In the genomic region with DNA sequence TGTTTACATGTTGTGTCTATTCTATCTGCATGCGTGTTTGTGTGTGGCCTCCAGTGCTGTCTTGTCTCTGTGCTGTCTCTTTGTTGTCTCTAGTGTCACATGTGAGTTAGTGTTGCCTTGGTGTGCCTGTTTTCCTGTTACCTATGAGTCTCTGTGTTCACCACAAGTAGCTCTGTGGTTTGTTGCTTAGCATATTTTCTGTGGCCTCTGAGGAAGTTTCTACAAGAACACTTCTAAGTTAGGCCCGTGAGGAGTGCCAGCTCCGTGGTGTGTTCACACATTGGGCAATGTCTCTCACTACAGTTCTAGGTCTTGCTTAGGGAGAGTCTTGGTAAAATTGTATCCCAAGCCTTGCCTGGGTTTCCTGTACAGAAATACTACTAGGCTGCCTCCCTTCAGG, we compare ENCODE assay signal across 15 mouse cellular contexts. TPM values are rescaled to one million over a fixed set of nuclear protein-coding genes. Genes with fewer than 3 reads are reported as not detected.
DNase-seq lines count a peak whose midpoint lies in the region; ATAC-seq and TF ChIP-seq lines count a peak whose summit lies in the region.
"Had no signal": no experiment of that assay in that cellular context is flagged by ENCODE, and none has a peak within 500 bp of the region (broad histone marks: within the 10 kb centered on the region; RNA-seq: fewer than 3 reads in every experiment).

No protein-coding gene starts in this region.

- DNase-seq in lung, postnatal 0 days (ENCODE audit: low spot score), result peak; percentile 66
- DNase-seq in lung, adult 2 months, result no peak
- DNase-seq in Muller cell, postnatal 12 days (ENCODE audit: inconsistent ontology term), result no peak
- DNase-seq in forebrain, embryonic 10.5 days (ENCODE audit: extremely low spot score, low spot score), result no peak
- DNase-seq in left cerebral cortex, postnatal 14 days (ENCODE audit: low spot score in 2 of 2), result no peak
- DNase-seq: cerebellum, adult 18-20 months; spleen, adult 18-20 months had no signal

- no peak overlapping the region for H3K4me3 ChIP-seq in lung, postnatal 0 days (ENCODE audit: low read depth, low read length)
- no peak overlapping the region for H3K4me3 ChIP-seq in lung, adult 2 months (replicated peaks; ENCODE audit: extremely low read depth, low read depth, low read length)
- H3K4me3 ChIP-seq in forebrain, embryonic 10.5 days, result no peak overlapping the region

- no peak overlapping the region for H3K27ac ChIP-seq in lung, postnatal 0 days (ENCODE audit: low read length)
- H3K27ac ChIP-seq in forebrain, embryonic 10.5 days, result no peak overlapping the region
- H3K27ac ChIP-seq: liver, embryonic 14.5 days had no signal

- TF ChIP-seq EP300 in lung, postnatal 0 days (IDR thresholded peaks at IDR 0.05), result no peak

- H3K4me2 ChIP-seq in lung, postnatal 0 days (replicated peaks; ENCODE audit: low read depth, low read length), result no peak overlapping the region

- H3K9ac ChIP-seq in lung, postnatal 0 days (replicated peaks; ENCODE audit: low read depth), result no peak overlapping the region
- H3K9ac ChIP-seq: liver, embryonic 14.5 days had no signal

- TF ChIP-seq CTCF in lung, postnatal 0 days (IDR thresholded peaks at IDR 0.05), result no peak
- no peak for TF ChIP-seq CTCF in lung, adult 2 months (IDR thresholded peaks at IDR 0.05; ENCODE audit: insufficient read depth, low read length)

- ATAC-seq in lung, postnatal 0 days, result peak; percentile 68
- peak; percentile 86 for ATAC-seq in activated CD4-positive, CD25-positive, alpha-beta regulatory T cell, adult 4 months
- ATAC-seq in megakaryocyte progenitor cell, adult 5-6 weeks (replicated peaks; ENCODE audit: poor library complexity), result peak; percentile 62
- ATAC-seq: intestine, postnatal 0 days had no signal

- H3K9me3 ChIP-seq in lung, postnatal 0 days (ENCODE audit: low read length), result no peaks in the 10 kb centered on the region
- no peaks in the 10 kb centered on the region for H3K9me3 ChIP-seq in forebrain, embryonic 10.5 days

- no peaks in the 10 kb centered on the region for H3K27me3 ChIP-seq in lung, postnatal 0 days (replicated peaks; ENCODE audit: insufficient read depth, low read length)
- peaks cover 35% of the 10 kb centered on the region for H3K27me3 ChIP-seq in forebrain, embryonic 10.5 days (ENCODE audit: poor library complexity, severe bottlenecking)

- 62% methylated on average over 3 of the region's 3 CpGs for WGBS in lung, postnatal 0 days
- WGBS in lung, adult 2 months, result 58% methylated on average over 3 of the region's 3 CpGs
- WGBS in forebrain, embryonic 10.5 days, result 86% methylated on average over 3 of the region's 3 CpGs

- intact Hi-C loops in left cerebral cortex, postnatal 14 days (cut with DNase I), result no loop called here

- no peaks in the 10 kb centered on the region for H3K36me3 ChIP-seq in lung, postnatal 0 days (ENCODE audit: insufficient read depth, low read length)
- no peaks in the 10 kb centered on the region for H3K36me3 ChIP-seq in forebrain, embryonic 10.5 days (replicated peaks)

- no peak for TF ChIP-seq POLR2A in lung, adult 2 months (IDR thresholded peaks at IDR 0.05; ENCODE audit: borderline replicate concordance, extremely low read depth, low read depth, low read length)

- H3K4me1 ChIP-seq in lung, postnatal 0 days (ENCODE audit: insufficient read depth, low read depth, low read length), result no peaks in the 10 kb centered on the region; the same call in 1 of the 2 replicates
- H3K4me1 ChIP-seq in lung, adult 2 months (ENCODE audit: control insufficient read depth, insufficient read depth, low read length), result 0 out of 2 replicates have a peak, but pooled peaks cover 12% of the 10 kb centered on the region
- H3K4me1 ChIP-seq in forebrain, embryonic 10.5 days, result peaks cover 16% of the 10 kb centered on the region

RNA-seq across cellular contexts. Expression of gene Slc12a7, which starts 4.0 kb away (rescaled TPM):
- 10.4 and 10.5 TPM in 2 replicates for polyA plus RNA-seq in lung, postnatal 0 days (2015; fragmentation: Nextera tagmentation; extraction: Ambion mirVana)
- 60.0 and 69.9 TPM in 2 replicates for polyA plus RNA-seq in lung, adult 2 months (2012; rRNA removed)
- polyA plus RNA-seq in activated CD4-positive, CD25-positive, alpha-beta regulatory T cell, adult 4 months (2017; shearing (Covaris generic)), result 10 to 100 TPM; 30.3 to 34.9 TPM
- total RNA-seq in megakaryocyte progenitor cell, adult 5-6 weeks (2015), result 4.3 and 7.5 TPM in 2 replicates
- total RNA-seq in megakaryocyte progenitor cell, adult 5-6 weeks (2017), result 3.4 and 3.6 TPM in 2 replicates
- polyA plus RNA-seq in forebrain, embryonic 10.5 days (2016; fragmentation: Nextera tagmentation; extraction: Ambion mirVana), result 57.2 and 57.5 TPM in 2 replicates
- total RNA-seq in left cerebral cortex, postnatal 14 days (2021), result 1 to 10 TPM; 4.9 to 5.4 TPM

RNA-seq across cellular contexts. Expression of gene Slc6a19, which starts 32.3 kb away (rescaled TPM):
- polyA plus RNA-seq in lung, postnatal 0 days (2015; fragmentation: Nextera tagmentation; extraction: Ambion mirVana), result not detected in 2 replicates
- polyA plus RNA-seq in lung, adult 2 months (2012; rRNA removed), result 0.18 and 8.8 TPM in 2 replicates
- polyA plus RNA-seq in activated CD4-positive, CD25-positive, alpha-beta regulatory T cell, adult 4 months (2017; shearing (Covaris generic)), result under 1 TPM in 1 of 2 experiments, not detected in 1; 0.26 TPM
- total RNA-seq in megakaryocyte progenitor cell, adult 5-6 weeks (2015), result not detected in 2 replicates
- total RNA-seq in megakaryocyte progenitor cell, adult 5-6 weeks (2017), result not detected in 2 replicates
- 0.06 and 0.10 TPM in 2 replicates for polyA plus RNA-seq in forebrain, embryonic 10.5 days (2016; fragmentation: Nextera tagmentation; extraction: Ambion mirVana)
- under 1 TPM in 1 of 2 experiments, not detected in 1; 0.09 TPM for total RNA-seq in left cerebral cortex, postnatal 14 days (2021)
- total RNA-seq: heart, postnatal 25 days had no signal

RNA-seq across cellular contexts. Expression of gene Slc6a18, which starts 59.1 kb away (rescaled TPM):
- polyA plus RNA-seq in lung, postnatal 0 days (2015; fragmentation: Nextera tagmentation; extraction: Ambion mirVana), result not detected in 2 replicates
- 0.10 TPM in 1 of 2 replicates, not detected in the other for polyA plus RNA-seq in lung, adult 2 months (2012; rRNA removed)
- polyA plus RNA-seq in activated CD4-positive, CD25-positive, alpha-beta regulatory T cell, adult 4 months (2017; shearing (Covaris generic)), result not detected
- not detected in 2 replicates for total RNA-seq in megakaryocyte progenitor cell, adult 5-6 weeks (2015)
- total RNA-seq in megakaryocyte progenitor cell, adult 5-6 weeks (2017), result not detected in 2 replicates
- not detected in 2 replicates for polyA plus RNA-seq in forebrain, embryonic 10.5 days (2016; fragmentation: Nextera tagmentation; extraction: Ambion mirVana)
- not detected for total RNA-seq in left cerebral cortex, postnatal 14 days (2021)
- total RNA-seq: heart, postnatal 25 days; layer of hippocampus, adult 18-20 months; left cerebral cortex, postnatal 36 days had no signal
- polyA plus RNA-seq: liver, embryonic 14.5 days; neural tube, embryonic 11.5 days had no signal
